Mouse (Mus musculus) spleen, postnatal 14 days (tissue): ENCODE measurements around the gene Slc39a13.
"Not testable (repeated sequence)": the region's sequence is repeated elsewhere in the genome, so short reads cannot be mapped to it uniquely, and the experiment has no call there.

Source experiments
- DNase-seq, 2 experiments: peaks; one replicate each; pipeline ENCODE4 v3.0.0; 2021 to 2022; ENCODE audit warnings: low spot score in 2 of 2

The Slc39a13 gene

DNA sequence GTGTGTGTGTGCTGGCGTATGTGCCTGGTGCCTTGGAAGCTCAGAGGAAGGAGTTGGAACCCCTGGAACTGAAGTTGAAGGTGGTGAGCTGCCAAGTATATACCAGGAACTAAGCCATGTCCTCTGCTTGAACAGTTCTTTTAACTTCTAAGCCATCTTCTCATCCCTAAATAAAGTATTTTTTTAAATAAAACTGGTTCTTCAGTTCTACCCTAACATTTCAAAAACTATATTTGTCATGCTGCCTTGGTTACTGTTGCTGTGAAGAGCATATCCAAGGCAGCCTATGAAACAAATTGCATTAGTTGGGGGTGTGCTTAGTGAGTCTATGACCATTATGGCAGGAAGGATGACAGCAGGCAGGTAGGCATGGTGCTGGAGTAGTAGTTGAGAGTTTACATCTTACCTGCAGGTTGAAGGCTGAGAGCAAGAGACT is 45.1 kb downstream of the Slc39a13 start:
- DNase-seq: no peak

- no peak for DNase-seq
Observed at GRCm38 (mm10) chr2:91023956-91024355, 46.3 kb downstream of the Slc39a13 start.

GRCm38 (mm10) chr2:91023131-91023530 is 47.1 kb downstream of the Slc39a13 start:
- DNase-seq: no peak

- DNase-seq: not testable (repeated sequence)
Observed at GRCm38 (mm10) chr2:91022266-91022665, 48.0 kb downstream of the Slc39a13 start.

DNA sequence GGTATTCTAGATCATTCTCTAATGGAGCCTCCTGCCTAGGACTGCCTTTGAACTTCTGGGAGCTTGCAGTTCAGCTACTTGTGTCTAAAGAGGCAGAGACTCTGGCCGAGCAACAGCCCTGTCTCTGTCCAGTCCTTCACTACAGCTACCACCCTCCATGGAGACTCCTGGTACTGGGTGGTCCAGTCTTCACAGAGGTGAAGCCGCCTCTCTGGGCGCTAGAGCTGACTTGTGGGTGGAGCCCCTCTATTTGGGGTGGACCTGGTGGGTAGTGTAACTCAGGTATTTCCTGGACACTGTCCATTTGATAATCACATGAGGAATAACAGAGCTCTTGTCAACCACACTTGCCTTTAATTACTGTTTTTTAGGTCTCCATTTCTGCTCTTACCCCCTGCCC is 50.3 kb downstream of the Slc39a13 start:
- DNase-seq: no peak

GRCm38 (mm10) chr2:91018061-91018788 is 52.0 kb downstream of the Slc39a13 start:
- no peak for DNase-seq

DNA sequence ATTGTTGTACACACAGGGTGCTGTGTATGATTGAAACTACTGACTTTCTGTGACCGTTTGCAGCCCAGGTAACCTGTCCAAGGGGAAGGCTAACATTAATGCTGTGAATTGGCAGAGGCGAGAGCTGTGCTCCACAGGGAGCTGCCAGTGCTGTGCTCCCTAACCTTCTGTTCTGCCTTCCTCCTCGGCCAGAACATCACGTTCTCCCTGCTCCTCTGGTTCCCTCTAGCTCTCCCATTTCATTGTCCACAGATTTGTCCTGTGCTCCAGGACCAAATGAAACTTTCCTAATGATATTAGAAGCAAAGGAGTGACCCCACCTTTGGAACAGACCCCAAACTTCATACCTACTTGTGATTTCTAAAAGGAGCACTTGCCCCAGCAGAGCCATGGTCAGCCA is 54.8 kb downstream of the Slc39a13 start:
- no peak for DNase-seq

GRCm38 (mm10) chr2:91013881-91014280 is 56.3 kb downstream of the Slc39a13 start:
- no peak for DNase-seq
